Mouse (Mus musculus): ENCODE data around the gene Ercc6l2. TPM values are rescaled to one million over a fixed set of nuclear protein-coding genes. Genes with fewer than 3 reads are reported as not detected.
A peak's percentile ranks its signal among the peaks of the same experiment; 100 is the strongest.

The Ercc6l2 gene
- polyA plus RNA-seq, 1 experiment from 2014 or later, result 16.7 TPM

DNA sequence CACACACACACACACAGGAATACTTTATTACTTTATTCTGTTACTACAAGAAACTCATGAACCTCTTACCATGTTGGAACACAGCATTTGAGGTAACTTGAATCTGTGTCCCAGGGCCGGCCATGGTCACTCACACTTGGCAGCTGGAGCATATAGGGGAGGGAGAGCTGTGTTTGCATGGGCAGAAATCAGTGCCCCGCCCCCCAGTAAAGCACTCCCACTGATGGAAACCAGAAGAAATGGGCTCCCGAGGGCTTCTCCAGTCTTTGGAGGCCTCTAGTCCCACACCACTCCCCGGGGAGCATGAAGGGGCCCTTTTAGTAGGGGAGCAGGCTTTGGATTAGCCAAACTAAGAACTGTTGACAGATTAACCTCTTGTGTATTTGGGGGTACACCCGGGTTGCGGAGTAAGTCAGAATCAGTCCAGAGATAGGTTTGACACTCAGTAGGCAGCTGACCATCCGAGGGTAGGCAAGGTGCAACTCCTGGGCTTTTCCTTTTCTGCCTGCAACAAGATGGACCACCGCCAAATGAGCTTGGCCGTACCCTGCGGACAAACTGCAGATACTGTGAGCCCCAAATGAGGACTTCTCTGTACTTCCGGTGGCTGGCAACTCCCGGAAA is 85.8 kb downstream of the Ercc6l2 start:
- Histone ChIP-seq H3K9ac (replicated peaks) (peak overlapping the region; percentile 59; the same call in 1 of the 2 replicates), H3K4me2 (replicated peaks) (peak overlapping the region; percentile 66), H3K27me3 (peaks cover 60% of the 10 kb centered on the region), H3K4me1 (replicated peaks) (peaks cover 15% of the 10 kb centered on the region), H3K4me3 (replicated peaks) (peak overlapping the region; percentile 38), H3K9me3 (no peaks in the 10 kb centered on the region), H3K27ac (no peak overlapping the region), H3K36me3 (no peaks in the 10 kb centered on the region)
- WGBS, result 14% methylated on average over 12 of the region's 12 CpGs
- ATAC-seq, result peak; percentile 38

DNA sequence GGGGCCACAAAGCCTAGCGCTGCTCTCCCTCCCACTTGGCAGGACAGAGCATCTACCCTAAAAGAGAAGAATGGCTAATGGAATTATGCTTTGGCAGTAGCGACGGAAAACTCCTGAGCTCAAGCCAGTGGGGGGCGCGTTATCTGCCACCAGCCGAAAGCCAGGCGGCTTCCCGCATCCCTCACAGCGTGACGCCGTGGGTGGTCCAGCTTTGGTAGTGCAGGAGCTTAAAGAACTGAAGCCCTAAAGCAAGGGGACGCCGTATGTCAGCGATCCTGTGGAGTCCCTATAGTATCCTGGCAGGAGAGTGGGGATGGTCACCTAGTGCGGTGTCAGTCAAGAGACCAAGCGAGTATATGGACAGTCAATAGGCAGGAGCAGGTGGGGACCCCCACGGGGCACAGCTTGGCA is 86.3 kb downstream of the Ercc6l2 start:
- no peaks in the 10 kb centered on the region for H3K36me3 ChIP-seq
- ATAC-seq, result peak; percentile 88
- no peak overlapping the region for H3K27ac ChIP-seq
- H3K4me1 ChIP-seq (replicated peaks), result peaks cover 15% of the 10 kb centered on the region
- no peaks in the 10 kb centered on the region for H3K9me3 ChIP-seq
- H3K9ac ChIP-seq (replicated peaks), result peak overlapping the region; percentile 59
- peaks cover 65% of the 10 kb centered on the region for H3K27me3 ChIP-seq
- peak overlapping the region; percentile 38 for H3K4me3 ChIP-seq (replicated peaks)
- under 1% methylated on average over 17 of the region's 17 CpGs for WGBS
- H3K4me2 ChIP-seq (replicated peaks), result peak overlapping the region; percentile 66

DNA sequence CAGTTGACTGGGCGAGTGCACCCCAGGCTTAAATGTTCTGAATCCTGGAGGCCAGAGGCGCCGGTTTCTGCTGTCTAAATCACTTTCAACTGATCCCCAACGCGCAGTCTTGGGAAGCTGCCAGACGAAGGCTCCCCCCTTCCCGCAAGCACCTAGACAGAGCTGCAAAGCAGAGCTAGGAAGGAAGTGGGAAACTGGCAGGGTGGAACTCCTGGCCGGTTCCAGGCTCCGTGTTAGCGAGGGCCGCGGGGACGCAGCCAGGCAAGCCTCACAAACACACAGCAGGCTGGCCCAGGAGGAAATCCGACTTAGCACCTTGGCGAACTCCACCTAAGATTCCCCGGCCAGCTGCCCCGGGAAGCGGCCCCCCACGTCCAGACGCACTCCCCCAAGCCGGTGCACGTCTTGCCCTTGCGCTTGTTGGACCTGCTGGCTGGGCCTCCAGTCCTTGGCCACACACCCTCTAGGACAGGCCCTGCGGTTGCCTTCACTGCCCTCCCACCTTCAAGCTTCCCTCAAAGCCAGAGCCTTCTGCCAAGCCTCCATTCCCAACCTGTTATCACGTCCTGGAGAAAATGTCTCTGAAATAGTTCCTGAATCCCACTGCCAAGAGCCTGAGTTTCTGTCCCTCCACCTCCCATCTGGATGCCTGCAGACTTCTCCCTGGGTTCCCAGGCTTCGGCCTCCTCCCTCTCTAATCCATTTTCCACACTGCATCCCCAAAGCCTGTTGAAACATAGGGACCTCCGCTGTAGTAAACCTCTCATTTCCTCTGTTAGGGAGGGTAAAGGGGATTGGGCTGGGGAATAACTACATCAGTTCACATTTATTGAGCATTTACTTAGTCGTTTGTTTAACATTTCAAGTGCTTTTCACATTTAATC is 86.9 kb downstream of the Ercc6l2 start:
- Histone ChIP-seq H3K36me3 (no peaks in the 10 kb centered on the region), H3K9ac (replicated peaks) (peak overlapping the region; percentile 59), H3K9me3 (no peaks in the 10 kb centered on the region), H3K4me2 (replicated peaks) (peak overlapping the region; percentile 66), H3K27ac (no peak overlapping the region), H3K4me3 (replicated peaks) (peak overlapping the region; percentile 38), H3K27me3 (peaks cover 71% of the 10 kb centered on the region), H3K4me1 (replicated peaks) (peaks cover 15% of the 10 kb centered on the region)
- WGBS, result 8% methylated on average over 28 of the region's 28 CpGs
- ATAC-seq, result peak; percentile 86

DNA sequence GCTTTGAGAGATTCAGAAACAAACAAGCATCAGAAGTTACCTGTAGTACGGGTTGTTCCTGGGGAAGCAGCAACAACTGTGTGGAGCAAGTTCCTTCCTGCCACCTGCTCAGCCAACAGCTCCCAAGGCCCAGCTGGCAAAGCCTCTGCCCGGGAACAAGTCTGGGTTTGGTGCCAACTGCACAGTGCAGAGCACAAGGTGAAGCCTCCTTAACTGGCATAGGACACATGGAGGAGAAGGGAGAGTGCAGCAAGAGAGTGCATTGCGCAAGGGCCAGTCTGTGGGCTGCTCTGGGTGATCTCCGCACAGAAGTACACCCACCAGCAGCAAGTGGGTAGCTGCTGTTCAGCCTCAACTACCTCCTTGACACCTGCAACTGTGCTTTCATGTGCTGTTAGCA is 91.5 kb downstream of the Ercc6l2 start:
- WGBS, result 88% methylated on average over 4 of the region's 4 CpGs
- ATAC-seq, result no peak; the same call in 1 of the 2 replicates
- no peak overlapping the region for H3K27ac ChIP-seq

DNA sequence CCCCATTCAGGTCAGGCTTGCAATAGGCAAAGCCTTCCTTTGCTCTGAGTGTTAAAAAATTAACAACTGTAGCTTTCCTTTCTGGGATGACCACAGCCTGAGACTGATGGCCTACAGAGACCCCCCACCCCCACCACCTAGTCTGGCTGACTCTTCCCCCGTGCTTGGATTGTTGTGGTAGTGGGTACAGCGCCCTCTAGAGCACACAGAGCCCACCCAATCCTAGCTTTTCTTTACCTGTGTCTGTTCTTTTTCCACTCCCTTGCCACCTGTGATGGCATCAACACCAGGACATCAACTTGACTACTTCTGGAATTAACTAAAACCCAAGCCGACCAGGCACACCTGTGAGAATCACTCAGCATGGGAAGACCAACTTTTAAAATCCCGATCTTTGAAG is 92.4 kb downstream of the Ercc6l2 start:
- Histone ChIP-seq H3K9me3 (no peaks in the 10 kb centered on the region), H3K4me1 (replicated peaks) (no peaks in the 10 kb centered on the region), H3K9ac (replicated peaks) (no peak overlapping the region), H3K4me2 (replicated peaks) (no peak overlapping the region), H3K27ac (no peak overlapping the region), H3K36me3 (no peaks in the 10 kb centered on the region), H3K27me3 (peaks cover 68% of the 10 kb centered on the region), H3K4me3 (replicated peaks) (no peak overlapping the region)
- no peak for ATAC-seq
- 44% methylated on average over 4 of the region's 4 CpGs for WGBS

More for the DNA sequence above, 91.5 kb downstream of the Ercc6l2 start:
- H3K27me3 ChIP-seq, result peaks cover 69% of the 10 kb centered on the region
- H3K4me1 ChIP-seq (replicated peaks), result peaks cover 5% of the 10 kb centered on the region
- H3K36me3 ChIP-seq, result no peaks in the 10 kb centered on the region
- no peak overlapping the region for H3K9ac ChIP-seq (replicated peaks)
- no peak overlapping the region for H3K4me3 ChIP-seq (replicated peaks)
- H3K9me3 ChIP-seq, result no peaks in the 10 kb centered on the region
- H3K4me2 ChIP-seq (replicated peaks), result no peak overlapping the region

DNA sequence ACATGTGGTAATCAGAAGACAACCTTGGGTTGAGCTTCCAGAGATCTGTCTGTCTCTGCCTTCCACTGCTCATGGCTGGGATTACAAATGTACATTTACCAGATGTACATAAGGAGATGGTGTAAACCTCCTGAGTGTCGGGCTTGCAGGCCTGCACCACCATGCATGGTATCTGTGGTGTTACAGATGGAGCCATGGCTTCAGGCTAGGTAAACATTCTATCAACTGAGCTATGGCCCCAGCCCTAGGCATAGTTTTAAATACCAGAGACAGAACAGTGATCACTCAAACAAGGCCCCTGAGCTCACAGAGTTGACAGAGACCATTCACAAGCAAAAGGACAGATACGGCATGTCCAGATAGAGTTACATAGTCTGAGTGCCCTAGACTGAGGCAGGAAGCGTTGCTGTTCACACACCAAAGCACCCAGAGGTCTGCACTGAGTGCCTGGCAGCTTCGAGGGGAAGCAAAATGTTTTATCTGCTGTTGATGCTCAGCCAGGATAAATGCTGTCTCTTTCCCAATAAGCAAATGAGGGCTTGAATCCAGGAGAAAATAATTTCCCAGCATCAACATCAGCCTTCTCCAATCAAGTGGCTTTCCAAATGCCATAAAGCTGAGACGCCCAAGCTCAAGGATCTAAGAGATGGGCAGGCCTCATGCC is 95.2 kb downstream of the Ercc6l2 start:
- Histone ChIP-seq H3K9ac (replicated peaks) (no peak overlapping the region), H3K4me3 (replicated peaks) (no peak overlapping the region), H3K27me3 (peaks cover 57% of the 10 kb centered on the region), H3K4me1 (replicated peaks) (no peaks in the 10 kb centered on the region), H3K27ac (no peak overlapping the region), H3K4me2 (replicated peaks) (no peak overlapping the region), H3K9me3 (no peaks in the 10 kb centered on the region), H3K36me3 (no peaks in the 10 kb centered on the region)
- ATAC-seq, result no peak
- WGBS, result 87% methylated on average over 5 of the region's 5 CpGs

DNA sequence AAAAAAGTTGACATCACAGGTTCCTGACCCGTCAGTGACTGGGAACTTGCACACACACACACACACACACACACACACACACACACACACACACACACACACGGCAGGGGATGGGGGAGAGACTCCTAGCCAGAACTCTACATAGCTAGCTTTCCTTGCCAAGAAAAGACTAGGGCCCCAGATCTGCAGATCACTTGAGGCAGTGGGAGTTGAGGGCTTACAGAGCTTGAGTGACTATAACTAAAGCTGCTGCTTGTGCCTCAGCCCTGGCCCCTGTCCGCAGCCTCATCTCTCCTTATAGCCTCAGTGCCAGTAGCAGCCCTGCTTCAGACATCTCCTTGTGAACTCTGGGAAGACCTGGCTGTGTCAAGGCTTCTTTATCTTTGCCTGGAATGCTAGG is 96.6 kb downstream of the Ercc6l2 start:
- H3K4me2 ChIP-seq (replicated peaks), result no peak overlapping the region
- H3K27ac ChIP-seq, result no peak overlapping the region
- H3K9ac ChIP-seq (replicated peaks), result no peak overlapping the region
- H3K9me3 ChIP-seq, result no peaks in the 10 kb centered on the region
- WGBS, result 73% methylated on average over 3 of the region's 3 CpGs
- no peak overlapping the region for H3K4me3 ChIP-seq (replicated peaks)
- no peak for ATAC-seq
- no peaks in the 10 kb centered on the region for H3K4me1 ChIP-seq (replicated peaks)
- H3K36me3 ChIP-seq, result no peaks in the 10 kb centered on the region
- peaks cover 59% of the 10 kb centered on the region for H3K27me3 ChIP-seq

DNA sequence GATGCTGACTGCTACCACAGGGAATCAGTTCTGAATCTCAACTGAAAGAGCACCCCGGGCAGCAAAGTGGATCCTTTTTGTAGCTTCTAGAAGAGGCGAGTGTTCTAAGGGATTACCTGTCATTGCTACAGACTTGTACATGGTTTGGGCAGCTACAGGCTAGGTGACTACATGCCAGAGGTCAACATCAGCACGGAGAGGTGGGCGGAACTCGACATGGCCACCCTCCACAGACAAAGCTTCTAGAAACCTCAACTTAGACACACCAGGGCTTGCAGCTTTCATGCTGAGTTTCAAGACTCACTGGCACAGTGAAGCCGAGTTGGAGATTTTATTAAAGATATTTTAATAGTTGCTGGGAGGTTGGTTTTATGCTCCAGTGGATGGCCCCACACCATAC is 98.1 kb downstream of the Ercc6l2 start:
- Histone ChIP-seq H3K4me3 (replicated peaks) (no peak overlapping the region), H3K27ac (no peak overlapping the region), H3K4me2 (replicated peaks) (no peak overlapping the region), H3K9ac (replicated peaks) (no peak overlapping the region), H3K9me3 (no peaks in the 10 kb centered on the region), H3K27me3 (peaks cover 53% of the 10 kb centered on the region), H3K4me1 (replicated peaks) (peaks cover 11% of the 10 kb centered on the region), H3K36me3 (no peaks in the 10 kb centered on the region)
- WGBS, result 88% methylated on average over 6 of the region's 6 CpGs
- ATAC-seq, result no peak

DNA sequence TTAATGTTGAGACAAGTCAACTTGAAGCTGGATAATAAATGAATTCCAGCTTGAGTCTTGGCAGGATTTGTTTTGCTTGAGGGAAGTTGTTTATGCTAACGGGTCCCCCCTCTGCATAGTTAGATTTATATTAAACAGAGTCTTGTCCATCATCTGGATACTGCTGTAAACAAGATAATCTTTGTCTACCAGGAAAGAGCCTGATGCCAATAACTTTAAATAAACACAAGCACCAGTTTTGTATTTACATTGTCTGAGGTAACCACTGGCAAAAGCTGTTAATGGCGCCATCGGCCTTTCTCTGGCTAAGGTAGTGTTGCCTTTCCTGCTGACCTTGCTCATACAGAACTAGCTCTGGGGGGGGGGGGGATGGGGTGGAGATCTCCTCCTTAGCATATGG is 100.1 kb downstream of the Ercc6l2 start:
- H3K9me3 ChIP-seq, result no peaks in the 10 kb centered on the region
- H3K4me3 ChIP-seq (replicated peaks), result no peak overlapping the region
- WGBS, result 87% methylated on average over 3 of the region's 3 CpGs
- no peak overlapping the region for H3K27ac ChIP-seq
- peaks cover 24% of the 10 kb centered on the region for H3K4me1 ChIP-seq (replicated peaks)
- H3K9ac ChIP-seq (replicated peaks), result no peak overlapping the region
- H3K4me2 ChIP-seq (replicated peaks), result no peak overlapping the region
- no peak for ATAC-seq
- H3K27me3 ChIP-seq, result peaks cover 69% of the 10 kb centered on the region
- no peaks in the 10 kb centered on the region for H3K36me3 ChIP-seq

DNA sequence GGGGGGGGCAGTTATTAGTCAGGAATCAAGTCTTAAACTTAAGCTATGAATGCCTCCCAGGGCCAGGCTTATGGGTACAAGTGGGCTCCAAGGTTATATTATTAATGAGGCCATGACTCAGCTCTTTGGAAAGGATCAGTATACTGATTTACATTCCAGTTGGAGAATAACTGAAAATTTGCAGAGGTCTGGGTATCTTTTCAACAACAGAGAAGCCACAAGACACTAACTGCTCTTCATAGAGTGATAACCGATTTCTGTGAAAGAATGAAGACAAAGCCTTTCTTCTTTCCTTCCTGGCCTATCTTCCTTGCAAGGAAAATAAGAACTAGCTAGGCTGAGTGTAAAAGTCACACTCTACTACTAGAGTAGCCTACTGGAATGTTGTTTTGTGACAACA is 100.6 kb downstream of the Ercc6l2 start:
- 94% methylated on average over 1 of the region's 1 CpGs for WGBS
- Histone ChIP-seq H3K4me3 (replicated peaks) (no peak overlapping the region), H3K27me3 (peaks cover 69% of the 10 kb centered on the region), H3K4me2 (replicated peaks) (no peak overlapping the region), H3K9me3 (no peaks in the 10 kb centered on the region), H3K4me1 (replicated peaks) (peaks cover 24% of the 10 kb centered on the region), H3K9ac (replicated peaks) (no peak overlapping the region), H3K36me3 (no peaks in the 10 kb centered on the region), H3K27ac (no peak overlapping the region)
- no peak for ATAC-seq

DNA sequence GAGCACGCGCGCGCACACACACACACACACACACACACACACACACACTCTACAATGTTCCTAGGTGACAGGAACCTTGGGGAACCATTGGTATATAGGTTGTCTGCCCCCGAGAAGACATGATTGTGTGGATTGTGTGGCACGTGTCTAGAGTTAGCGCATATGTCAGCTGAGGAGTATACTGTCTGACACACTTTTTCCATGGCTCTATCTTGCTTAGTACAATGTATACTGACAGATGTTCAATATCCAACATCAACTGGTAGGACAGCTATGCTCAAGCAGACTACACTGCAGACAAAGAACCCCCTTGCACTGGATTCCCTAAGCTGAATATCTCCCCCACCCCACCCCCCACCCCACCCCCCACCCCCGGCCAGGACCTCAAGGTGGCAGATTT is 101.5 kb downstream of the Ercc6l2 start:
- 96% methylated on average over 8 of the region's 8 CpGs for WGBS
- Histone ChIP-seq H3K4me3 (replicated peaks) (no peak overlapping the region), H3K9ac (replicated peaks) (no peak overlapping the region), H3K27me3 (peaks cover 77% of the 10 kb centered on the region), H3K4me1 (replicated peaks) (peaks cover 24% of the 10 kb centered on the region), H3K27ac (no peak overlapping the region), H3K4me2 (replicated peaks) (no peak overlapping the region), H3K36me3 (no peaks in the 10 kb centered on the region), H3K9me3 (peaks cover 4% of the 10 kb centered on the region; the same call in 1 of the 2 replicates)
- ATAC-seq, result no peak

All from midbrain, embryonic 13.5 days (tissue).